Mouse (Mus musculus): ENCODE measurements around the gene Olfr275. TPM values are rescaled to one million over a fixed set of nuclear protein-coding genes. Genes with fewer than 3 reads are reported as not detected.
"Not testable (repeated sequence)": the region's sequence is repeated elsewhere in the genome, so short reads cannot be mapped to it uniquely, and the experiment has no call there.

The Olfr275 gene
- not detected for total RNA-seq (2021)
- long read RNA-seq, experiment 1: 0 reads
- long read RNA-seq, experiment 2: 0 reads

GRCm38 (mm10) chr4:52814304-52814703, at the start of gene Olfr275:
Gene Olfr275 (plus strand): TSS chr4:52814604.
- no peak for DNase-seq

- no peak for DNase-seq
Measured at GRCm38 (mm10) chr4:52765612-52766011, 48.8 kb upstream of the Olfr275 start.

GRCm38 (mm10) chr4:52772186-52772585, 42.2 kb upstream of the Olfr275 start:
- no peak for DNase-seq

- DNase-seq: no peak
Measured at GRCm38 (mm10) chr4:52800013-52800412, 14.4 kb upstream of the Olfr275 start.

- DNase-seq: no peak
Measured at GRCm38 (mm10) chr4:52811871-52812270, 2.5 kb upstream of the Olfr275 start.

- no peak for DNase-seq
Measured at GRCm38 (mm10) chr4:52821375-52821774, 7.0 kb downstream of the Olfr275 start.

- not testable (repeated sequence) for DNase-seq
Measured at GRCm38 (mm10) chr4:52845411-52845810, 31.0 kb downstream of the Olfr275 start.

GRCm38 (mm10) chr4:52849039-52849635, 34.7 kb downstream of the Olfr275 start:
- no peak for DNase-seq

- DNase-seq: no peak
Measured at GRCm38 (mm10) chr4:52849672-52850071, 35.3 kb downstream of the Olfr275 start.

GRCm38 (mm10) chr4:52859136-52859535, 44.7 kb downstream of the Olfr275 start, which contains the start of gene Olfr273:
Gene Olfr273 (minus strand): TSS chr4:52859236.
- no peak for DNase-seq

GRCm38 (mm10) chr4:52864156-52864555, 49.8 kb downstream of the Olfr275 start:
- DNase-seq: no peak

Other genes with a start within 250 kb of the Olfr275 start
- not detected for gene Toporsl, start 218.3 kb upstream of the Olfr275 start, total RNA-seq (2021)
- gene Olfr273, start 44.6 kb downstream of the Olfr275 start, total RNA-seq (2021): not detected
- not detected for gene Olfr272, start 104.6 kb downstream of the Olfr275 start, total RNA-seq (2021)
- gene Olfr270, start 149.9 kb downstream of the Olfr275 start, total RNA-seq (2021): not detected
- gene Nipsnap3a, start 174.7 kb downstream of the Olfr275 start, total RNA-seq (2021): not detected
- gene Nipsnap3b, start 197.3 kb downstream of the Olfr275 start, total RNA-seq (2021): 10 to 100 TPM; 43.7 to 52.2 TPM

Data from adrenal gland, postnatal 10 days (tissue).